Mouse (Mus musculus): ENCODE measurements around the gene Olfr168. TPM values are rescaled to one million over a fixed set of nuclear protein-coding genes. Genes with fewer than 3 reads are reported as not detected.
"Not testable (repeated sequence)": the region's sequence is repeated elsewhere in the genome, so short reads cannot be mapped to it uniquely, and the experiment has no call there.

Gene Olfr168
- polyA plus RNA-seq (2014; fragmentation: Nextera tagmentation; extraction: Ambion mirVana): not detected in 2 replicates

DNA sequence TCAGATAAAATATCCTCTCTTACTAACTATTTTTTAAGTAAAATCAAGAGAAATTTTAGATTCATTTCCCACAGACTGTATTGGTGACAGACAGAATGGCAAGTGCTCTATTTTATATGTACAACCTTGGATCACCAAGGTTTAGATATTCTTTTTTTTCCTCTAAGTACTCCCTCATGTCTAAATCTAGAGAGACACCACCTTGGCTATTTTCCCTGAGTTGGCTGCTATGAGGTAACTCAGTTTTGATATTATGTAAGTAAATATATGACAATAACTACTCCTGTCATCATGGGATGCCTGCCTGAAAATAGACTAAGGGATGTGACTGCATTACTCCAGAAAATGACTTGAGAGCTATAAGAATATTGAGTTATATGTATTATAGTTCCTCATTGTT is at the start of gene Olfr168:
Gene Olfr168 (minus strand): TSS at position 101 of the 400 bp plus-strand sequence.
- Histone ChIP-seq H3K36me3 (ENCODE audit: control insufficient read depth, insufficient read depth, low read length) (no peaks in the 10 kb centered on the region), H3K4me3 (ENCODE audit: low read depth, low read length) (no peak within 1 kb of the TSS), H3K4me2 (ENCODE audit: low read length) (no peak within 1 kb of the TSS), H3K9ac (ENCODE audit: low read length) (no peak within 1 kb of the TSS), H3K27me3 (replicated peaks; ENCODE audit: control insufficient read depth, insufficient read depth, low read length) (no peaks in the 10 kb centered on the region), H3K4me1 (ENCODE audit: control insufficient read depth, insufficient read depth, low read length) (no peaks in the 10 kb centered on the region), H3K9me3 (replicated peaks; ENCODE audit: control insufficient read depth, low read length) (no peaks in the 10 kb centered on the region; the same call in 1 of the 2 replicates), H3K27ac (ENCODE audit: low read depth, low read length) (no peak within 1 kb of the TSS)
- no peak for ATAC-seq
- no peak for DNase-seq (ENCODE audit: low spot score)

DNA sequence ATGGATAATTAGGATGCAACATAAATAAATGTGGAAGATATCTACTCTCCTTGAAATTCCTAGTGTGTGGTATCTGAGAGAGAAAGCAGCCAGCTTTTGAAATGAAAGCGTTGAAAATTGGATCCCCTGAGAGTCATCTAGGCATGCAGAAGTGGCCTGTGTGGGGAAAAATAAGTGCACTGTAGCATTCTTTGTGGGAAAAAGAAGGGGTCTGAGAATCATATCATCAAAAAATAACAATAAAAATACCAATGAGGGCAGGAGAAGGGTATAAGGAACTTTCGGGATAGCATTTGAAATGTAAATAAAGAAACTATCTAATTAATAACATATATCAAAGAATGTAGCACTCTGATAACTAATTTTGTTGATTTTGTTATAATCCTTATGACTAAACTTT is 36.4 kb upstream of the Olfr168 start, which contains the start of gene Olfr169:
Gene Olfr169 (minus strand): TSS at position 101 of the 400 bp plus-strand sequence.
- not testable (repeated sequence) for H3K4me1 ChIP-seq (ENCODE audit: control insufficient read depth, insufficient read depth, low read length); H3K4me2 ChIP-seq (ENCODE audit: low read length); H3K27ac ChIP-seq (ENCODE audit: low read depth, low read length); ATAC-seq; H3K4me3 ChIP-seq (ENCODE audit: low read depth, low read length); H3K9ac ChIP-seq (ENCODE audit: low read length); H3K36me3 ChIP-seq (ENCODE audit: control insufficient read depth, insufficient read depth, low read length); DNase-seq (ENCODE audit: low spot score); H3K27me3 ChIP-seq (replicated peaks; ENCODE audit: control insufficient read depth, insufficient read depth, low read length); H3K9me3 ChIP-seq (replicated peaks; ENCODE audit: control insufficient read depth, low read length)
- 100% methylated on average over 2 of the region's 2 CpGs for WGBS

DNA sequence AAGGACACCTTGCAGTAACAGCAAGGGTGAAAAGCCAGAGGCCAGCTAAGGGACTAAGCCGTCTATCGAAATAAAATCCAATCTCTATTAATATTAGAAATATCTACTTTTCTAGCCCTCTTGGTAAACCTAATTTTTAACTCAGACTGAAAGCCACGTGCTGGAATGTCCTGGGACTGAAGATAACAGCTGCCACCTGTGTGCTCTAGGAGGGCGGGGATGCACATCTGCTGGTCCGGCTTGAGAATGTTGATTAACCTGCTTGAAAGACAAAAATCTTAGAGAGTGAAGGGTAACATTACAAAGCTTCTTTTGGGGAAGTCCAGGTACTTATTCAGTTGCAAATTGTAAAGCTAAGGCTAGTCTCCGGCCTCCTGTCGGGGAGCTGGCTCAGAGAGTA is 18.1 kb upstream of the Olfr168 start:
- H3K4me2 ChIP-seq (ENCODE audit: low read length); H3K27ac ChIP-seq (ENCODE audit: low read depth, low read length); H3K27me3 ChIP-seq (replicated peaks; ENCODE audit: control insufficient read depth, insufficient read depth, low read length); H3K4me3 ChIP-seq (ENCODE audit: low read depth, low read length); H3K9me3 ChIP-seq (replicated peaks; ENCODE audit: control insufficient read depth, low read length); H3K4me1 ChIP-seq (ENCODE audit: control insufficient read depth, insufficient read depth, low read length); DNase-seq (ENCODE audit: low spot score); ATAC-seq; H3K9ac ChIP-seq (ENCODE audit: low read length); H3K36me3 ChIP-seq (ENCODE audit: control insufficient read depth, insufficient read depth, low read length): not testable (repeated sequence)
- 88% methylated on average over 7 of the region's 7 CpGs for WGBS

DNA sequence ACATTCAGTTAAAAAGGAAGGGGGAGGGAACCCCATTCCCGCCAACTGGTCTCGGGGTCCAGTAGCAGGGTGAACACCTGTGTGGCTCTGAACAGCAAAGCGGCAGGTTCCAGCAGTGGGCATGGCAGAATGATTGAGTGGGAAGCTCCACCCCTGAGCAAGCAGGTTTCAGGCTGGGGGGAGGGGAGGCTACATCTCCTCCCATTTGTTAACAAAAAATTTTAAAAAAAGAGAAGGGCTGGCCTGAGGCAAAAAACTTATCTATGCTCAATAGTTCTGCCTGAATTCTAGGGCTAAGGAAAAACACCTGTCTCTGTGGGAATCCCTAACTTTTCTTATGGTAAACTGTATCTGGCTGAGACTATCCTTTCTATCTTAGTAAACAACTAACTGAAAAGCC is 16.9 kb upstream of the Olfr168 start:
- WGBS: 96% methylated on average over 3 of the region's 3 CpGs
- DNase-seq (ENCODE audit: low spot score); H3K27me3 ChIP-seq (replicated peaks; ENCODE audit: control insufficient read depth, insufficient read depth, low read length): not testable (repeated sequence)

DNA sequence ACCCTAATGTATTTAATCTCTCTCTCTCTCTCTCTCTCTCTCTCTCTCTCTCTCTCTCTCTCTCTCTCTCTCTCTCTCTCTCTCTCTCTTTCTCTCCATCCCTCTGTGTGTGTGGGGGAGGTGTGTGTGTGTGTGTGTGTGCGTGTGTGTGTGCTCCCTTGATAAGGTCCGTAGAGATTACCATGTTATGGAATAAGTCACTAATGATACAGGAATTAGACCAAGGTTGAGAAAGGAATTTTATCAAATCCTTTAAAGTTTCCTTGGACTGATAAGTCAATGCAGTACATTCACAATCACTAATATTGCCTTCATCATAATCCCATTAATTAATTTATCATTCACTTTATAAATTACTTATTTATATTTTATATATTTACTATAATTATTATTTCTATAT is 13.2 kb downstream of the Olfr168 start, which contains the start of gene Olfr167:
Gene Olfr167 (minus strand): TSS at position 101 of the 400 bp plus-strand sequence.
- Histone ChIP-seq H3K9me3 (replicated peaks; ENCODE audit: control insufficient read depth, low read length) (no peaks in the 10 kb centered on the region), H3K36me3 (ENCODE audit: control insufficient read depth, insufficient read depth, low read length) (no peaks in the 10 kb centered on the region), H3K4me3 (ENCODE audit: low read depth, low read length) (no peak within 1 kb of the TSS), H3K27ac (ENCODE audit: low read depth, low read length) (no peak within 1 kb of the TSS), H3K4me1 (ENCODE audit: control insufficient read depth, insufficient read depth, low read length) (no peaks in the 10 kb centered on the region), H3K27me3 (replicated peaks; ENCODE audit: control insufficient read depth, insufficient read depth, low read length) (no peaks in the 10 kb centered on the region), H3K4me2 (ENCODE audit: low read length) (no peak within 1 kb of the TSS), H3K9ac (ENCODE audit: low read length) (no peak within 1 kb of the TSS)
- ATAC-seq: no peak
- DNase-seq (ENCODE audit: low spot score): no peak
- WGBS: 88% methylated on average over 2 of the region's 2 CpGs

More for the DNA sequence above, 16.9 kb upstream of the Olfr168 start:
- not testable (repeated sequence) for H3K27ac ChIP-seq (ENCODE audit: low read depth, low read length); H3K36me3 ChIP-seq (ENCODE audit: control insufficient read depth, insufficient read depth, low read length); H3K9ac ChIP-seq (ENCODE audit: low read length); ATAC-seq; H3K4me3 ChIP-seq (ENCODE audit: low read depth, low read length); H3K4me2 ChIP-seq (ENCODE audit: low read length); H3K4me1 ChIP-seq (ENCODE audit: control insufficient read depth, insufficient read depth, low read length); H3K9me3 ChIP-seq (replicated peaks; ENCODE audit: control insufficient read depth, low read length)

DNA sequence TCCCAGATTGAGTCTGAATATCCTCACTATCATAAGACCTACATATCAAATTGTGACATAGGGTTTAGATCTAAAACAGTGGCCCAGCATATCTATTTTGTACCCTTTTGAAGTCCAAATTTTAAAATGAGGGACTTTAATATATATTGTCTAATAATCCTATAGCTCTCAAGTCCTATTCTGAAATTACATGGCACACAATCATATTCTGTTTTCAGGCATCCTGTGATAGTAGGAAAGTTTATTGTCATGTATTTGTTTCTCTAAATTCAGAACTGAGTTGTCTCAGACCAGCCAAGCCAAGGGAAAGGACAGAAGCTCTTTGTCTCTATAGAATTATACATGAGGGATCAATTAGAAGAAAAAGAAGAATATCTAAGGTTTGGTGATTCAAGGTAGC is 52.0 kb downstream of the Olfr168 start, which contains the start of gene Olfr166:
Gene Olfr166 (plus strand): TSS at position 301 of the 400 bp plus-strand sequence.
- DNase-seq (ENCODE audit: low spot score) (no peak), ATAC-seq (no peak)
- Histone ChIP-seq H3K4me2 (ENCODE audit: low read length) (no peak within 1 kb of the TSS), H3K36me3 (ENCODE audit: control insufficient read depth, insufficient read depth, low read length) (no peaks in the 10 kb centered on the region), H3K27me3 (replicated peaks; ENCODE audit: control insufficient read depth, insufficient read depth, low read length) (no peaks in the 10 kb centered on the region), H3K4me3 (ENCODE audit: low read depth, low read length) (no peak within 1 kb of the TSS), H3K9me3 (replicated peaks; ENCODE audit: control insufficient read depth, low read length) (no peaks in the 10 kb centered on the region; the same call in 1 of the 2 replicates), H3K9ac (ENCODE audit: low read length) (no peak within 1 kb of the TSS), H3K4me1 (ENCODE audit: control insufficient read depth, insufficient read depth, low read length) (no peaks in the 10 kb centered on the region), H3K27ac (ENCODE audit: low read depth, low read length) (no peak within 1 kb of the TSS)

Other genes starting within 250 kb of the Olfr168 start
- gene Olfr164, start 221.5 kb downstream of the Olfr168 start, polyA plus RNA-seq (2014; fragmentation: Nextera tagmentation; extraction: Ambion mirVana): not detected in 2 replicates
- gene Olfr165, start 112.4 kb downstream of the Olfr168 start, polyA plus RNA-seq (2014; fragmentation: Nextera tagmentation; extraction: Ambion mirVana): not detected in 2 replicates
- gene Olfr166, start 51.9 kb downstream of the Olfr168 start, polyA plus RNA-seq (2014; fragmentation: Nextera tagmentation; extraction: Ambion mirVana): not detected in 2 replicates
- not detected in 2 replicates for gene Olfr167, start 13.3 kb downstream of the Olfr168 start, polyA plus RNA-seq (2014; fragmentation: Nextera tagmentation; extraction: Ambion mirVana)
- gene Olfr169, start 36.3 kb upstream of the Olfr168 start, polyA plus RNA-seq (2014; fragmentation: Nextera tagmentation; extraction: Ambion mirVana): not detected in 2 replicates
- gene Olfr170, start 76.3 kb upstream of the Olfr168 start, polyA plus RNA-seq (2014; fragmentation: Nextera tagmentation; extraction: Ambion mirVana): not detected in 2 replicates
- gene Olfr171, start 94.4 kb upstream of the Olfr168 start, polyA plus RNA-seq (2014; fragmentation: Nextera tagmentation; extraction: Ambion mirVana): not detected in 2 replicates
- gene Lamp3, start 170.8 kb upstream of the Olfr168 start, polyA plus RNA-seq (2014; fragmentation: Nextera tagmentation; extraction: Ambion mirVana): not detected in 2 replicates
- gene B3gnt5, start 224.7 kb upstream of the Olfr168 start, polyA plus RNA-seq (2014; fragmentation: Nextera tagmentation; extraction: Ambion mirVana): 61.0 and 67.3 TPM in 2 replicates